Mouse (Mus musculus): Measurements from ENCODE around the gene Sec1.
A peak's percentile ranks its signal among the peaks of the same experiment; 100 is the strongest.

Sec1 gene

GRCm38 (mm10) chr7:45716952-45717917 is 23.0 kb upstream of the Sec1 start:
- no peak for DNase-seq

DNA sequence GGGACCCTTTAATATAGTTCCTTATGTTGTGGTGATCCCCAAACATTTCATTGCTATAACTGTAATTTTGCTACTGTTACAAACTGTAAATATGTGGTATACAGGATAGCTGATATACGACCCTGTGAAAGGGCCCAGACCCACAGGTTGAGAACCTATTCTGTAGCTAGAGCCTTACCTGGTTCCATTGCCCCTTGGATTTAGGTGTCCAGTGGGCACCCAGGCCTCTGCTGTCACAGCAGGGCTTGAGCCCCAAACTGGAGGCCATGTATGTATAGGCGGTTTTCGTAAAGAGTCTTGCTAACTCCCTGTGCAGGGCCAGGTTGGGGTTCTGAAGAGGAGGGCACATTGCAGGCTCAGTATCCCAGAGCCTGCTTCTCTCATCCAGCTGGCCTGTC is 22.3 kb upstream of the Sec1 start:
- no peak for DNase-seq

DNA sequence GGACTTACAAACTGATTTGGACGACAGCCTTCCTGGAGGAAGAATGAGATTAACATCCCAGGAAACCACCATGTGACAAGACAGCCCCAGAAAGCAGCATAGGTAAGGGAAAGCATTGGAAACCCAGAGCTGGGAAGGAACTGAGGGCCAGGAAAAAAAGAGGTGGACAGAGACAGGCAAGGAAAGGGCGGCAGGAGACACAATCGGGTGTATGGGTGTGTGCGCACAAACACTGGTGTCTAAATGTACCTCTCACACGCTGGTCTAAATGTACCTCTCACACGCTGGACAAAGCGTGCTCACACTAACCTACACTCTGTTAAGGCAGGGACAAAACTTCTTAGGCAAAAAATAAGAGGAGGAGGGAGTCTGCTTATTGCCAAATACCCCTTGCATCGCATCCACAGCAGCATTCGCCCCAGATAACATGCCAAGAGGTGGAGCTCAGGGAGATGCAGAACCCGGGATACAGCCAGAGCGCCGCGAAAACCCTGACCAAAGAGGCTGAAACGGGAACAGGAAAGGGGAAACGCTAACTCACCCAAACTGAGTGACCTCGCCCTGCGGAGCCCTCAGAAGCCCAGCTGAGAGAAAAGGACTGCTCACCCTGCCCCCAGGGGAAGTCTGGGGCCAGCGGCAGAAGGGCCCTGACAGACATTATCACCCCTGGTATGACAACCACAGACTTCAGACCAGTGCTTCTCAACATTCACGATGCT is 21.7 kb upstream of the Sec1 start:
- DNase-seq: no peak

- DNase-seq: peak; percentile 98 to 99
Observed at GRCm38 (mm10) chr7:45715090-45715708, 21.0 kb upstream of the Sec1 start, which contains the start of gene Rpl18. Gene Rpl18, plus strand, starts transcription at chr7:45715457.

DNA sequence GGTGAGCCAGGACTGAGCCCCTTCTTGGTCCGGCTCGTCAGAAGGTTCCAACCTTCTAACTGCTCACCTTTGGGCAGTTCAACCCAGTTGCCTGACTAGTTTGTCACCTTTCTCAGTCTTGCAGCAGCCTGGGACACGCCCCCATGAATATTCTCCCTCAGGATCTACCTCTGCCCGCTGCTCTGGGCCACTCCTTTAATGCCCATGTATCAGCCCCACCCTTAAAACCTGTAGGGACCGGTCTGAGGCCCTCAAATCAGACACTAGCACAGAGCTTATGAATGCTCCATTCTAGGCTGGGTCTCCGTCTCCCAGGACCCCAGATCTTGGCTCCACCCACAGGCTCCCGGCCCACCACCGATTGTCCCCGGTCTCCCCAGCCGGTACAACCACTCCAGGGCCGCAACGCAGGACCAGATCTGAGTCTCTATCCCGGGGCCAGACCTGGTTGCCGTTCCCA is 20.5 kb upstream of the Sec1 start:
- DNase-seq: no peak

GRCm38 (mm10) chr7:45713881-45714520 is 19.8 kb upstream of the Sec1 start:
- no peak for DNase-seq

DNA sequence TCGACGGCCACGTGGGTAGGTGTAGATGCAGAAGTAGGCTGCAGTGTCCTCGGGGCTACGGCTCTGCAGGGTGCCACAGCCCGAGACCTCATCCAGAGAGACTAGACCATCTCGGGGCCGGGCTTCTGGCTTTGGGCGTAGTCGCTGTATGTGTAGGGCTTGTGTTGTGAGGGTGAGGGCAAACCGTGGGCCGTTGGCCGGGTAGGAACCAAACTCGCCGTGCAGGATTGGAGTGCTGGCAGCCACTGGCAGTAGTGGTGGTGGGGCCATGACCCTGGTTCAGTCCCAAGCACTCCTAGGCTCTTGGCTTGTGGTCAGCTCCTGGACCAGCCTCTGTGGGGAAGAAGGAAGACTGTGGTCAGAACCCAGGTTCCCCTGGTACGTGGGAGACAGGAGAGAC is 19.2 kb upstream of the Sec1 start:
- no peak for DNase-seq

DNA sequence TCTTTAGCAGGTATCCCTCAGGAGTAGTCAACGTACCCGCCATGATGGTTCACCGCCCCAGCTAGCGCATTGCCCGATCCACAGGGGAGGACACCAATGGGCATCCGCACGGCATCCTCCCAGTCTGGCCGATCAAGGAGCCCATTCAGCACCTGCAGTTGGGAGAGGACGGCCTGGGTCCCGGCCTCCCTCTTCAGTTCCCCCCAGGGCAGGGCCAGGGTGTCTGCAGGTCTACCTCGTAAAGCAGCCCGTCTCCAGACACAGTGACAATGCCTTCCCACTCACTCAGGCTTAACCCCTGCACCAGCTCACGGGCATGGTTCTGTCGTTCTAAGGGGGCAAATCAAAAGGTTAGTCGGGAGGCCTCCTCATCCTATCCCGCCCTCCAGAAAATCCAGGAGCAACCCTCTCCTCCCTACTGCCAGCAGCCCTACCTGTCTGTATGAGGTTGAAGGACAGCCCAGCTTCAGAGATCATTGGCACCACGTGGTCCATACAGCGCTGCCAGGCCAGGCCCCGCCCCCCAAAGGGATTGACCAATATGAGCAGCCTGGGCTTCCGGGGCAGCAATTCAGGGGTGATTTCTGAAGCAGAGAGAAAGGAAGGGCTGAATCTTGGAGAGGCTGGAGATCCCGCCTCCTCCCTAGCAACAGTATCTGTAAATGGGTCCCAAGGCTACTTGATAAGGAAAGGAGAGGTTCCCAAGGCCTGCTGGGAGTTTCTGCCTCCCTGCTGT is 18.0 kb upstream of the Sec1 start:
- peak; percentile 54 to 67 for DNase-seq

- DNase-seq: no peak
Observed at GRCm38 (mm10) chr7:45711316-45712021, 17.3 kb upstream of the Sec1 start.

DNA sequence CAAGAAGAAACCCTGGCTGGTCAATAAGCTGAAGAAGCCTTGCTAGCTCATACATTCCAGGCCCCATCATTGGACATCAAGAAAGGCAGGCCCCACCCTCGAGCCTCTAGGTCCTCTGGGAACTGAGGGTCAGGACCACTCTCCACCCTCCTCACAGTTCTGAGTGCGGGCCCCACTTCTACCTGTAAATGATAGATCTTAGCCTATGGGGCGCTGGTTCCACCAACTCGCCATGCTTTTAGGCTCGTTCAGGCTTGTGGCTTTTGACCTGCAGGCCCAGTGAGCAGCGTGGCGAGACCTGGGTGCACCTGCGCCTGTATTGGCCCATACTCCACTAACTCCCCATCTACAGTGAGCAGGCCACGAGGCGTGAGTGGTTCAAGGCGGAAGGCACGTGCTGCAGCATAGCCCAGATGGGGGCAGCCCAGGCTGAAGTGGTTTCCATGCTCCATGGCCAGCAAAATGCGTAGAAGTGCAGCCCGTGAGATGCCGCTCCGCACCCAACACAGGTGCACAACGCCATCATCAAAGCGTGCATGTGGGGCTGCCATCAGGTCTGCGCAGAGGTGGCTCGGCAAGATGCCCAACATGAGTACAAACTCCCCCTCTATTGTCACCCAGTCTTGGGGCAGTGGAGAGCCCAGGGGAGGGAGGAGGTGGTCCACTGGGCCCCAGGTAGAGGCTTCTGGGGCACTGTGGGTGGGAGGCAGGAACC is 16.4 kb upstream of the Sec1 start:
- no peak for DNase-seq

DNA sequence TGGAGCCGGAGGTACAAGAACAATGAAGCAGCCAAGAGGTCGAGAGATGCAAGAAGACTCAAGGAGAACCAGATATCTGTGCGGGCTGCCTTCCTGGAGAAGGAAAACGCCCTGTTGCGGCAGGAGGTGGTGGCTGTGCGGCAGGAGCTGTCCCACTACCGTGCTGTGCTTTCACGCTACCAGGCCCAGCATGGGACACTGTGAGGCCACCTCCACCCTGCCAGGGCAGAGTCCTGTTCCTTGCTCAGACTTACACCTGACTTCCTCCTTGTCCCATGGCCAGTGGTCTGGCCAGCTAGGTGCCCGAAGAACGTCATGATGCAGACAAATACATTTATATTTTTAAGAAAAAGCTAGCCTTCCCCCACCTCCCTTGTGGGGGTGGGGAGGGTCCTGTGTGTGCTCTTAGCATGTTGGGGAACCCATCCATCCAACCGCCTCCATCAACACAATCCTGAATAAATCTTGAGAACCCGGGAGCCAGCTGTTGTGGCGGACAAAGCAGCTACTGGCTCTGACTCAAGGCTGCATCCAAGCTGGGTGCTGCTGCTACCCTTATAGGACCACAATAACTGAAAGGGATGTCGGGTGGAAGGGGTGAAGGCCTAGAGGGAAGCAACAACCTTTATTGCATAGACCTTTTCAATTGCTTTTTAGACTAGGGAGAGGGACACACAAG is 15.6 kb upstream of the Sec1 start:
- DNase-seq: no peak

DNA sequence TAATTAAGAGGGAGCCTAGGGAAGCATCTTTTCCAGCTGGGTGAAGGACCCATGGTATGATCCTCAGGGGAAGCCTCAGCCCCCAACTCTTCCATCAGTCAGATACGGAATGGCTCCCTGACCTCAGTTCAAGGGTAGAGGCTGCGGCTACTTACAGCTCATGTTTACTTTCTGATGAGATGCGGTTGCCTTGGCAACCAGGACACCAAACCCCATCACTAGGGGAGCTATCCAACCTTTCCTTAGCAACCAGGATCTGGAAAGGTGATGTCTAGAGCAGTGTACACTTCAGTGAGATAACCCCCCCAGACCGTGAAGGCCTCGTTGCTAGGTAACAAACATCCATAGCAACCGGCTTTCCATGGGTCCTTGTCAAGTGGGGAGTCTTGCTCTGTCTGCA is 14.8 kb upstream of the Sec1 start:
- peak in 1 of 2 experiments; percentile 6 for DNase-seq

GRCm38 (mm10) chr7:45708221-45708761 is 14.1 kb upstream of the Sec1 start:
- peak; percentile 37 to 58 for DNase-seq

- peak; percentile 95 to 97 for DNase-seq
Observed at GRCm38 (mm10) chr7:45707375-45707967, 13.3 kb upstream of the Sec1 start.

DNA sequence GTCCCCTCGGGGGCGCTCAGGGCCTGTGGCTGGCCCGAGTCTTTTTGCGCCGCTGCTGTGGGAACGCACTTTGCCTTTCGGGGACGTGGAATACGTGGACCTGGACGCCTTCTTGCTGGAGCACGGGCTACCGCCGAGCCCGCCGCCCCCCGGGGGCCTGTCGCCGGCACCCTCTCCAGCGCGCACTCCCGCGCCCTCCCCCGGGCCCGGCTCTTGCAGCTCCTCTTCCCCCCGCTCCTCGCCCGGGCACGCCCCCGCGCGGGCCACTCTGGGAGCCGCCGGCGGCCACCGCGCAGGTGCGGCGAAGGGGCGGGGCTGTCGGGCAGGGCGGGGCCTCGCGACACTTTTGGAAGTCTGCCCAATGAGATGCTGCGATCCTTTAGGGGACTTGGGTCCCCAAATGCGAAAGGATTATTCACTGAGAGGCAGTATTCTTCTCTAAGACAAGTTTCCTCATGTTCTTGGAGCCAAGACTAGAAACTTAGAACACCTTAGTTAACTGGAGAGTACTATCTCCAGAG is 12.6 kb upstream of the Sec1 start:
- DNase-seq: peak; percentile 90 to 95

GRCm38 (mm10) chr7:45705873-45706281 is 11.7 kb upstream of the Sec1 start:
- peak; percentile 84 to 91 for DNase-seq

DNA sequence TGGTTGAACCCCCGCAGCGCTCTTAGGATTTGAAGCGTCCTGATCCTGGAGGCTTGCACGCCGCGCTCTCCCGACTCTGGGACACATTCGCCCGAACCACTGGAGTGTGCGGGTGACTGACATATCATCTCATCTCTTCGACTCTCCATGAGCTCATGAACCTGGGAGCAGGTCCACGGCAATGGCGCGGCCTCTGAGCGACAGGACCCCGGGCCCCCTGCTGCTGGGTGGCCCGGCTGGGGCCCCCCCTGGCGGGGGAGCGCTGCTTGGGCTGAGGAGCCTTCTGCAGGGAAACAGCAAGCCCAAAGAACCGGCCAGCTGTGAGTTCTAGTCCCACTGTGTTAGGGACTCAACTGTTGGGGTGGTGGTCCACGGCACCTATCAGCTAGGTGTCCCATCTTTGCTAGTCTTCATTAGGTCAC is 11.3 kb upstream of the Sec1 start:
- DNase-seq: no peak

GRCm38 (mm10) chr7:45704730-45705442 is 10.7 kb upstream of the Sec1 start, which contains the start of gene Dbp:
Gene Dbp, plus strand, starts transcription at chr7:45705088.
- DNase-seq: peak; percentile 98 to 99
